Mouse (Mus musculus) stomach, embryonic 14.5 days (tissue): ENCODE results near the gene Nell1. TPM values are rescaled to one million over a fixed set of nuclear protein-coding genes. Genes with fewer than 3 reads are reported as not detected.

Source experiments
- ATAC-seq: fragments of 200-750 bp; cut with Nextera tagmentation; 2 replicates; pipeline ENCODE4 v1.8.0; 2017; ENCODE audit warnings: low read depth, moderate TSS enrichment; ENCODE audit not compliant: insufficient number of reproducible peaks, insufficient read depth, low FRiP score
- H3K27ac ChIP-seq: fragments of 300-500 bp; sonication (generic); 2 replicates; pipeline ENCODE4 v1.5.1; 2014; ENCODE audit warnings: mild to moderate bottlenecking, low read length, moderate library complexity, mixed read lengths
- H3K27me3 ChIP-seq: fragments of 300-500 bp; sonication (generic); 2 replicates; pipeline ENCODE4 v1.6.1; 2014; ENCODE audit warnings: low read length, control low read depth, mixed read lengths; ENCODE audit not compliant: control insufficient read depth, insufficient read depth
- H3K36me3 ChIP-seq: fragments of 300-500 bp; sonication (generic); 2 replicates; pipeline ENCODE4 v1.6.1; 2014; ENCODE audit warnings: mild to moderate bottlenecking, control low read depth, low read length, moderate library complexity, mixed read lengths; ENCODE audit not compliant: control insufficient read depth, insufficient read depth
- H3K4me1 ChIP-seq: fragments of 300-500 bp; sonication (generic); 2 replicates; pipeline ENCODE4 v1.6.1; 2014; ENCODE audit warnings: low read length, control low read depth, mixed read lengths; ENCODE audit not compliant: control insufficient read depth, insufficient read depth
- H3K4me2 ChIP-seq: fragments of 300-500 bp; sonication (generic); replicated peaks from 2 replicates; pipeline ENCODE4 v1.6.1; 2014; ENCODE audit warnings: low read depth, low read length, control low read depth
- H3K4me3 ChIP-seq: fragments of 300-500 bp; sonication (generic); 2 replicates; pipeline ENCODE4 v1.5.1; 2014; ENCODE audit warnings: low read depth, low read length, control low read depth
- H3K9ac ChIP-seq: fragments of 300-500 bp; sonication (generic); replicated peaks from 2 replicates; pipeline ENCODE4 v1.6.1; 2014; ENCODE audit warnings: low read depth, mild to moderate bottlenecking, control low read depth, low read length, moderate library complexity, mixed read lengths
- H3K9me3 ChIP-seq: fragments of 300-500 bp; sonication (generic); 2 replicates; pipeline ENCODE4 v1.6.1; 2016; ENCODE audit warnings: low read depth, low read length, control low read depth; ENCODE audit not compliant: control insufficient read depth
- WGBS: fragments of 180-500 bp; shearing (Covaris S2); extraction: QIAGEN DNeasy Blood & Tissue Kit; methylation state at CpG from one replicate; pipeline ENCODE4 v1.1.7; 2014; 5-methylcytosine and 5-hydroxymethylcytosine counted together
- polyA plus RNA-seq: library from polyadenylated mRNA; unstranded; fragments of >200 nt; fragmentation: Nextera tagmentation; extraction: Ambion mirVana; gene quantifications from 2 replicates; pipeline ENCODE4 v1.2.1, GENCODE M21; 2014

Nell1 gene
- polyA plus RNA-seq, 1 experiment from 2014 or later, result 7.3 TPM

- ATAC-seq, result no peak
- no peaks in the 10 kb centered on the region for H3K4me1 ChIP-seq
- no peak overlapping the region for H3K9ac ChIP-seq
- no peaks in the 10 kb centered on the region for H3K9me3 ChIP-seq
- no peak overlapping the region for H3K4me2 ChIP-seq
- H3K27ac ChIP-seq, result no peak overlapping the region
- no peaks in the 10 kb centered on the region for H3K27me3 ChIP-seq
- H3K4me3 ChIP-seq, result no peak overlapping the region
- WGBS, result 81% methylated on average over 6 of the region's 6 CpGs
- no peaks in the 10 kb centered on the region for H3K36me3 ChIP-seq
Observed at GRCm38 (mm10) chr7:50186306-50186705, 211.6 kb downstream of the Nell1 start.

GRCm38 (mm10) chr7:50193955-50194354, 219.3 kb downstream of the Nell1 start:
- H3K4me3 ChIP-seq, result no peak overlapping the region
- H3K27me3 ChIP-seq, result no peaks in the 10 kb centered on the region
- H3K4me2 ChIP-seq, result no peak overlapping the region
- no peak overlapping the region for H3K27ac ChIP-seq
- no peak for ATAC-seq
- no peak overlapping the region for H3K9ac ChIP-seq
- WGBS, result 94% methylated on average over 7 of the region's 7 CpGs
- H3K9me3 ChIP-seq, result no peaks in the 10 kb centered on the region
- H3K36me3 ChIP-seq, result no peaks in the 10 kb centered on the region
- H3K4me1 ChIP-seq, result no peaks in the 10 kb centered on the region

GRCm38 (mm10) chr7:50195080-50195611, 220.5 kb downstream of the Nell1 start:
- 29% methylated on average over 3 of the region's 3 CpGs for WGBS
- Histone ChIP-seq H3K4me2 (no peak overlapping the region), H3K9me3 (no peaks in the 10 kb centered on the region), H3K36me3 (no peaks in the 10 kb centered on the region), H3K4me1 (no peaks in the 10 kb centered on the region), H3K27ac (no peak overlapping the region), H3K4me3 (no peak overlapping the region), H3K27me3 (no peaks in the 10 kb centered on the region), H3K9ac (no peak overlapping the region)
- ATAC-seq, result peak; percentile 78

- Histone ChIP-seq H3K36me3 (no peaks in the 10 kb centered on the region), H3K4me3 (no peak overlapping the region), H3K9me3 (no peaks in the 10 kb centered on the region), H3K27ac (peak overlapping the region; percentile 74), H3K9ac (no peak overlapping the region), H3K4me2 (no peak overlapping the region), H3K4me1 (peaks cover 8% of the 10 kb centered on the region), H3K27me3 (no peaks in the 10 kb centered on the region)
- 27% methylated on average over 2 of the region's 2 CpGs for WGBS
- peak; percentile 90 for ATAC-seq
Observed at GRCm38 (mm10) chr7:50205268-50205667, 230.6 kb downstream of the Nell1 start.

GRCm38 (mm10) chr7:50210678-50211251, 236.1 kb downstream of the Nell1 start:
- Histone ChIP-seq H3K27me3 (no peaks in the 10 kb centered on the region), H3K27ac (no peak overlapping the region), H3K4me2 (no peak overlapping the region), H3K9me3 (no peaks in the 10 kb centered on the region), H3K36me3 (no peaks in the 10 kb centered on the region), H3K4me1 (no peaks in the 10 kb centered on the region), H3K9ac (no peak overlapping the region), H3K4me3 (no peak overlapping the region)
- peak; percentile 63; the same call in 1 of the 2 replicates for ATAC-seq
- WGBS, result 25% methylated on average over 6 of the region's 6 CpGs

- Histone ChIP-seq H3K27me3 (no peaks in the 10 kb centered on the region), H3K27ac (no peak overlapping the region), H3K4me1 (no peaks in the 10 kb centered on the region), H3K36me3 (no peaks in the 10 kb centered on the region), H3K4me2 (no peak overlapping the region), H3K9me3 (no peaks in the 10 kb centered on the region), H3K9ac (no peak overlapping the region), H3K4me3 (no peak overlapping the region)
- no peak for ATAC-seq
Observed at GRCm38 (mm10) chr7:50221849-50222248, 247.2 kb downstream of the Nell1 start.

GRCm38 (mm10) chr7:50226621-50227020, 252.0 kb downstream of the Nell1 start:
- ATAC-seq, result no peak
- Histone ChIP-seq H3K4me1 (no peaks in the 10 kb centered on the region), H3K4me3 (no peak overlapping the region), H3K9me3 (no peaks in the 10 kb centered on the region), H3K27me3 (no peaks in the 10 kb centered on the region), H3K27ac (no peak overlapping the region), H3K9ac (no peak overlapping the region), H3K36me3 (no peaks in the 10 kb centered on the region), H3K4me2 (no peak overlapping the region)
- 52% methylated on average over 2 of the region's 2 CpGs for WGBS

- Histone ChIP-seq H3K4me1 (no peaks in the 10 kb centered on the region), H3K4me2 (no peak overlapping the region), H3K27ac (no peak overlapping the region), H3K9ac (no peak overlapping the region), H3K27me3 (no peaks in the 10 kb centered on the region), H3K9me3 (no peaks in the 10 kb centered on the region), H3K36me3 (no peaks in the 10 kb centered on the region), H3K4me3 (no peak overlapping the region)
- ATAC-seq, result no peak
- 78% methylated on average over 4 of the region's 4 CpGs for WGBS
Observed at GRCm38 (mm10) chr7:50228273-50228672, 253.6 kb downstream of the Nell1 start.

- H3K36me3 ChIP-seq, result no peaks in the 10 kb centered on the region
- H3K9ac ChIP-seq, result no peak overlapping the region
- WGBS, result 87% methylated on average over 4 of the region's 4 CpGs
- no peak overlapping the region for H3K27ac ChIP-seq
- H3K27me3 ChIP-seq, result no peaks in the 10 kb centered on the region
- no peak overlapping the region for H3K4me2 ChIP-seq
- H3K4me3 ChIP-seq, result no peak overlapping the region
- ATAC-seq, result no peak
- H3K9me3 ChIP-seq, result no peaks in the 10 kb centered on the region
- no peaks in the 10 kb centered on the region for H3K4me1 ChIP-seq
Observed at GRCm38 (mm10) chr7:50241213-50241612, 266.5 kb downstream of the Nell1 start.
